Mouse (Mus musculus) ES-Bruce4 (cell line): Measurements from ENCODE around the gene Dcaf17.

ENCODE experiments used
- CTCF ChIP-seq: IDR thresholded peaks from one replicate; pipeline ENCODE4 v1.8.1; 2011; ENCODE audit warnings: low read depth, low read length
- POLR2A ChIP-seq: IDR thresholded peaks from one replicate; pipeline ENCODE4 v1.8.1; 2011; ENCODE audit warnings: low read length; ENCODE audit not compliant: insufficient read depth

- TF ChIP-seq POLR2A (no peak), CTCF (no peak)
Observed at GRCm38 (mm10) chr2:71083454-71084193, 28.5 kb downstream of the Dcaf17 start.
